Mouse (Mus musculus) retina, embryonic 14.5 days (tissue): ENCODE measurements at regions not wholly inside any gene's neighbourhood (a gene's known extent, or its start where the extent isn't known, plus 50 kb on each side); places are given as distances from the start of the nearest gene placed in this dataset.
A peak's percentile ranks its signal among the peaks of the same experiment; 100 is the strongest.

ENCODE experiments used
- DNase-seq: peaks from one replicate; pipeline ENCODE4 v3.0.0-alpha.2; 2015; ENCODE audit warnings: low spot score

- DNase-seq: peak; percentile 26
Measured at GRCm38 (mm10) chr13:28450699-28451445, 193.5 kb downstream of the Gm11361 start.

GRCm38 (mm10) chr13:28449026-28449425, 191.7 kb downstream of the Gm11361 start:
- no peak for DNase-seq

GRCm38 (mm10) chr13:28442250-28442649, 184.9 kb downstream of the Gm11361 start:
- no peak for DNase-seq

GRCm38 (mm10) chr13:28433445-28433844, 176.1 kb downstream of the Gm11361 start:
- DNase-seq: no peak

- DNase-seq: no peak
Measured at GRCm38 (mm10) chr13:28432017-28432416, 174.7 kb downstream of the Gm11361 start.

- no peak for DNase-seq
Measured at GRCm38 (mm10) chr13:28426085-28426484, 168.8 kb downstream of the Gm11361 start.

- DNase-seq: no peak
Measured at GRCm38 (mm10) chr13:28425116-28425515, 167.8 kb downstream of the Gm11361 start.

GRCm38 (mm10) chr13:28424446-28425059, 167.2 kb downstream of the Gm11361 start:
- no peak for DNase-seq

GRCm38 (mm10) chr13:28421309-28421708, 164.0 kb downstream of the Gm11361 start:
- DNase-seq: no peak

- no peak for DNase-seq
Measured at GRCm38 (mm10) chr13:28420636-28421035, 163.3 kb downstream of the Gm11361 start.

GRCm38 (mm10) chr13:28419950-28420381, 162.6 kb downstream of the Gm11361 start:
- DNase-seq: peak; percentile 67

GRCm38 (mm10) chr13:28418936-28419681, 161.8 kb downstream of the Gm11361 start:
- no peak for DNase-seq

- DNase-seq: peak; percentile 77
Measured at GRCm38 (mm10) chr13:28417929-28418881, 160.9 kb downstream of the Gm11361 start.

- peak; percentile 58 for DNase-seq
Measured at GRCm38 (mm10) chr13:28417431-28417928, 160.2 kb downstream of the Gm11361 start.

- DNase-seq: no peak
Measured at GRCm38 (mm10) chr13:28416887-28417286, 159.6 kb downstream of the Gm11361 start.

- peak; percentile 93 for DNase-seq
Measured at GRCm38 (mm10) chr13:28416231-28416630, 158.9 kb downstream of the Gm11361 start.

- no peak for DNase-seq
Measured at GRCm38 (mm10) chr13:28415769-28416168, 158.4 kb downstream of the Gm11361 start.

- DNase-seq: peak; percentile 58
Measured at GRCm38 (mm10) chr13:28410324-28410723, 153.0 kb downstream of the Gm11361 start.

- DNase-seq: no peak
Measured at GRCm38 (mm10) chr13:28409609-28409902, 152.2 kb downstream of the Gm11361 start.

- no peak for DNase-seq
Measured at GRCm38 (mm10) chr13:28408868-28409608, 151.7 kb downstream of the Gm11361 start.

GRCm38 (mm10) chr13:28400459-28400858, 143.1 kb downstream of the Gm11361 start:
- no peak for DNase-seq
